In the genomic region with DNA sequence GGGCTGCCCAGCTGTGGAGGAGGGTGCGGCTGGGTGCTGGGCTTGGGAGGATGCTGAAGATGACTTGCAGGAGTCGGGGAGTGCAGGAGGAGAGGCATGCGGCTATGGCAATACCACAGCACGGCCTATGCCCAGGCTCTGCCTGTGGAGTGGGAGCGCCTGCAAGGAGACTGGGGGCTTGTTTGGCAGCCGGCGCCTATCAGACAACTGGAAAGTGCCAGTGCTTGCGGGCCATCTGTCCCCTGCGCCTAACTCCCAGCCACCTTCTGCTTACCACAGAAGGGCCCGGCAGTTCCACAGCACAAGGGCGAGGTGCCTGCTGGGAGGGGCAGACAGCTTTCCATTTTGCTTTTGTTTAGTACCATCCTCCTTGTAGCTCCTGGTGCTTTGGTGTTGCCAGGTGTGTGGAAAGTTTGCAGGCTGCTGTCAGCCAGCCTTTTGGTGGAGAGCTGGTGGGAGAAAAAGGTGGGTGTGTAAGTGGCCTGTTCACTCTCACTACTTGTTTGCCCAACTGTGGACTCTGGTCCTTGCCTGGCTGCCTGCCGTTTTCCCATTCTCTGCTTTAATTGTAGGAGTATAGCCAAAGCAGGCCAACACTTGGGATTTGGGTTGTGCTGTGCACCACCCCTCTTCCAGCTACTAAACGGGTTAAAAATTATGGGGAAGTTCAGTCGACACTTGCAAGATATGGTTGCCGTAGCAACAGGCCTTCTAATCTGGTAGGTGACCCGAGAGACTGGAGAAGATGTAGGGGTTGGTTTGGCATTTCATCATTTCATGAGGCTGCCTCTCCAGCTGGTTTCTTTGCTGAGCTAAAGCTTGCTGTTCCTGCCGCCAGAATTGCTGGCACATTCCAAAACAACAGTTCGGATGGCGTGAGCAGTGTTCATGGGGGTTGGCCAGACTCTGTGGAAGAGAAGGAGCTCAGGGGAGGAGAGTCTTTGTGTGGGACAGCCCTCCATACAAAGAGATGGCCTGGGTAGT, we compare ENCODE assay signal across 8 mouse cellular contexts. TPM values are rescaled to one million over a fixed set of nuclear protein-coding genes. Genes with fewer than 3 reads are reported as not detected.
DNase-seq lines count a peak whose midpoint lies in the region; ATAC-seq and TF ChIP-seq lines count a peak whose summit lies in the region.

No protein-coding gene starts in this region.

- H3K27ac ChIP-seq in intestine, embryonic 16.5 days (ENCODE audit: low read length): 0 out of 2 replicates have a peak overlapping the region, but pooled peaks have one; percentile 12
- H3K27ac ChIP-seq in liver, embryonic 14.5 days: no peak overlapping the region
- peak overlapping the region; percentile 48 for H3K27ac ChIP-seq in neural tube, embryonic 15.5 days (replicated peaks)

- no peak overlapping the region for H3K4me2 ChIP-seq in intestine, embryonic 16.5 days (ENCODE audit: low read depth, low read length)
- H3K4me2 ChIP-seq in liver, embryonic 14.5 days (ENCODE audit: low read depth): no peak overlapping the region; the same call in 1 of the 2 replicates
- H3K4me2 ChIP-seq in neural tube, embryonic 15.5 days: 0 out of 2 replicates have a peak overlapping the region, but pooled peaks have one; percentile 4

- no peak for TF ChIP-seq CTCF in liver, embryonic 14.5 days (IDR thresholded peaks at IDR 0.05; ENCODE audit: low read depth)

- 0 out of 2 replicates have a peak overlapping the region, but pooled peaks have one; percentile 13 for H3K9ac ChIP-seq in intestine, embryonic 16.5 days (ENCODE audit: low read depth, low read length)
- H3K9ac ChIP-seq in liver, embryonic 14.5 days (replicated peaks): no peak overlapping the region
- no peak overlapping the region for H3K9ac ChIP-seq in neural tube, embryonic 15.5 days (replicated peaks)

- TF ChIP-seq EP300 in liver, embryonic 14.5 days (IDR thresholded peaks at IDR 0.05; ENCODE audit: low read depth): no peak

- ATAC-seq in cerebellum, adult (ENCODE audit: insufficient number of reproducible peaks, low FRiP score, low TSS enrichment): peak; percentile 33; the same call in 1 of the 2 replicates
- ATAC-seq in intestine, embryonic 16.5 days: peak; percentile 33
- peak; percentile 42 for ATAC-seq in liver, embryonic 14.5 days (ENCODE audit: insufficient read depth)
- ATAC-seq in neural tube, embryonic 15.5 days (ENCODE audit: low FRiP score): peak; percentile 16; the same call in 1 of the 2 replicates

- H3K4me1 ChIP-seq in intestine, embryonic 16.5 days (ENCODE audit: control insufficient read depth, insufficient read depth, low read length): peaks cover 44% of the 10 kb centered on the region
- H3K4me1 ChIP-seq in liver, embryonic 14.5 days (replicated peaks; ENCODE audit: control insufficient read depth in 2 of 2, insufficient read depth in 2 of 2, low read length in 1 of 2): peaks cover 6 to 38% of the 10 kb centered on the region in 2 experiments
- peaks cover 84% of the 10 kb centered on the region for H3K4me1 ChIP-seq in neural tube, embryonic 15.5 days

- WGBS in intestine, embryonic 16.5 days: 33% methylated on average over 19 of the region's 19 CpGs
- WGBS in liver, embryonic 14.5 days (ENCODE audit: insufficient replicate concordance): 38% methylated on average over 19 of the region's 19 CpGs
- WGBS in neural tube, embryonic 15.5 days: 28% methylated on average over 19 of the region's 19 CpGs

- no peaks in the 10 kb centered on the region for H3K9me3 ChIP-seq in intestine, embryonic 16.5 days (ENCODE audit: control insufficient read depth, low read length)
- no peaks in the 10 kb centered on the region for H3K9me3 ChIP-seq in liver, embryonic 14.5 days (ENCODE audit: control insufficient read depth, low read length)
- no peaks in the 10 kb centered on the region for H3K9me3 ChIP-seq in neural tube, embryonic 15.5 days (replicated peaks)

- H3K36me3 ChIP-seq in intestine, embryonic 16.5 days (ENCODE audit: control insufficient read depth, insufficient read depth, low read length): no peaks in the 10 kb centered on the region
- peaks cover 9% of the 10 kb centered on the region for H3K36me3 ChIP-seq in liver, embryonic 14.5 days (replicated peaks; ENCODE audit: control insufficient read depth, insufficient read depth, low read depth)
- no peaks in the 10 kb centered on the region for H3K36me3 ChIP-seq in neural tube, embryonic 15.5 days

- peak; percentile 40 for DNase-seq in gastrocnemius, postnatal 14 days
- no peak for DNase-seq in gastrocnemius, adult 8-10 months (ENCODE audit: low spot score in 2 of 2)
- peak; percentile 72 to 81 for DNase-seq in frontal cortex, adult 2 months (ENCODE audit: extremely low spot score in 1 of 2, low spot score in 1 of 2)
- DNase-seq in liver, embryonic 14.5 days (ENCODE audit: low read depth in 3 of 3, low spot score in 3 of 3): no peak
- DNase-seq in spleen, adult 12 weeks (ENCODE audit: low spot score): no peak

- no peaks in the 10 kb centered on the region for H3K27me3 ChIP-seq in intestine, embryonic 16.5 days (replicated peaks; ENCODE audit: control insufficient read depth, insufficient read depth, low read length)
- no peaks in the 10 kb centered on the region for H3K27me3 ChIP-seq in liver, embryonic 14.5 days (ENCODE audit: control insufficient read depth, insufficient read depth, low read length)
- no peaks in the 10 kb centered on the region for H3K27me3 ChIP-seq in neural tube, embryonic 15.5 days (replicated peaks)

- no peak overlapping the region for H3K4me3 ChIP-seq in intestine, embryonic 16.5 days (ENCODE audit: low read length)
- H3K4me3 ChIP-seq in liver, embryonic 14.5 days (ENCODE audit: insufficient read depth in 1 of 2, low read depth in 2 of 2, low read length in 2 of 2): no peak overlapping the region
- H3K4me3 ChIP-seq in neural tube, embryonic 15.5 days (replicated peaks): no peak overlapping the region

- intact Hi-C loops in gastrocnemius, postnatal 14 days (cut with DNase I; ENCODE audit: low total_unique reads): no loop called here

RNA-seq across cellular contexts. Expression of gene Ssbp3, which starts 45.5 kb away (rescaled TPM):
- total RNA-seq in gastrocnemius, postnatal 14 days (2021): 10 to 100 TPM; 23.4 to 27.9 TPM
- total RNA-seq in gastrocnemius, adult 8-10 months (2022): 10 to 100 TPM; 24.0 to 27.1 (median 25.8) TPM
- 92.7 and 95.6 TPM in 2 replicates for polyA plus RNA-seq in frontal cortex, adult 2 months (2012; rRNA removed)
- 38.0 and 53.4 TPM in 2 replicates for polyA plus RNA-seq in intestine, embryonic 16.5 days (2015; fragmentation: Nextera tagmentation; extraction: Ambion mirVana)
- 48.4 and 52.1 TPM in 2 replicates for polyA plus RNA-seq in liver, embryonic 14.5 days (2012; rRNA removed)
- polyA plus RNA-seq in liver, embryonic 14.5 days (2014; fragmentation: Nextera tagmentation; extraction: Ambion mirVana): 33.0 and 37.9 TPM in 2 replicates
- 118 and 130 TPM in 2 replicates for polyA plus RNA-seq in neural tube, embryonic 15.5 days (2015; fragmentation: Nextera tagmentation; extraction: Ambion mirVana)

Comparison
In these comparisons a context has a peak if more than half of its experiments do, and no peak if none do; other contexts are left out.
1. DNase-seq: peak in gastrocnemius, postnatal 14 days (single experiment) and frontal cortex, adult 2 months (2 of 2); none in gastrocnemius, adult 8-10 months (0 of 2), liver, embryonic 14.5 days (0 of 3) and spleen, adult 12 weeks (single experiment).
2. Peak in every context shown above with its lines, with median percentiles within 50 percentile points of each other: ATAC-seq.